Mouse (Mus musculus): ENCODE measurements around the gene Qtrt1. TPM values are rescaled to one million over a fixed set of nuclear protein-coding genes. Genes with fewer than 3 reads are reported as not detected.

The Qtrt1 gene
- polyA plus RNA-seq, 1 experiment: 40.0 TPM

DNA sequence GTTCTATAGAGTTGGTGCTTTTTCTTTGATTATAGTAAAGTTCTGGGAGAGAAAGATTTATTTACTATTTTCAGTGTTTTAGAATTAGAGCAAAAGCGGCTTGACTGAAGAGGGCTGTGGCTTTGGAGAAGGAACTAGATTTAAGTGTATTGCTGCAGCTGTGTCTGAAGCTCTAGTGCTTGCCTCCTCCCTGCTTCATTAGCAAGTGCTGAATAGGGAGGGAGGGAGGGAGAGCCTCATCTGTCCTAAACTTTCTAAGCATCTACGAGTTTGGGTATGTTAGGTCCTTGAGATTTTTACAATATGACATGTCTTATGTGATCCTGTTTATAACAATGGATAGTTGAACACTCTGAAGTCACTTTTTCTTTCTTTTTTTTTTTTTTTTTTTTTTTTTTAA is 40.8 kb upstream of the Qtrt1 start:
- H3K36me3 ChIP-seq (ENCODE audit: control insufficient read depth, insufficient read depth, low read length, poor library complexity, severe bottlenecking): peaks cover 25% of the 10 kb centered on the region
- TF ChIP-seq CTCF (IDR thresholded peaks at IDR 0.05; ENCODE audit: low read depth, low read length): no peak
- TF ChIP-seq POLR2A (IDR thresholded peaks at IDR 0.05; ENCODE audit: insufficient read depth, low read length): no peak
- no peak for TF ChIP-seq EP300 (IDR thresholded peaks at IDR 0.05; ENCODE audit: insufficient read depth, low read depth, low read length)
- H3K27me3 ChIP-seq (ENCODE audit: control insufficient read depth, insufficient read depth, low read length, poor library complexity, severe bottlenecking): no peaks in the 10 kb centered on the region
- peaks cover 1% of the 10 kb centered on the region for H3K4me1 ChIP-seq (ENCODE audit: control insufficient read depth, insufficient read depth, low read length)
- no peaks in the 10 kb centered on the region for H3K9me3 ChIP-seq (replicated peaks; ENCODE audit: control insufficient read depth, insufficient read depth, low read length, poor library complexity, severe bottlenecking)
- H3K4me3 ChIP-seq (ENCODE audit: low read depth, low read length): no peak overlapping the region
- no peak overlapping the region for H3K27ac ChIP-seq (ENCODE audit: insufficient read depth, low read length)
- 0 out of 2 replicates have a peak overlapping the region, but pooled peaks have one; percentile 28 for H3K9ac ChIP-seq (ENCODE audit: low read depth, poor library complexity, severe bottlenecking)

DNA sequence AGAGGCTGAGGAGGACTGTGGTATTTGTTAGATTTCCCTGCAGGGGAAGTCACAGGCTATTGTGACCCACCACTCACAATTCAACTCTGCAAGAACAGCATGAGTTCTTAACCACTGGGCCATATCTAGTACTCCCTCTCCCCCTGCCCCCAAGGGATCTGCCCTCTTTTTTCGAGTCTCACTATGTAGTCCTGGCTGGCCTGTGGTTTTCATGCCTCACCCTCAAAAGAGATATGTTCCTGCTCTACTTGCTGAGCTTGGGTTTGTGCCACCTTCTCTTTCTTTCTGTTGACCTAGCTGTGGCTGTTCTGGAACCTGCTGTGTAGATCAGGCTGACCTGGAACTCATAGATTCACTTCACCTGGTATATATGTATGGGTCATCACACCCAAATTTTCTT is 39.1 kb upstream of the Qtrt1 start:
- TF ChIP-seq CTCF (IDR thresholded peaks at IDR 0.05; ENCODE audit: low read depth, low read length) (no peak), EP300 (IDR thresholded peaks at IDR 0.05; ENCODE audit: insufficient read depth, low read depth, low read length) (no peak), POLR2A (IDR thresholded peaks at IDR 0.05; ENCODE audit: insufficient read depth, low read length) (no peak)
- H3K36me3 ChIP-seq (ENCODE audit: control insufficient read depth, insufficient read depth, low read length, poor library complexity, severe bottlenecking): peaks cover 25% of the 10 kb centered on the region

GRCm38 (mm10) chr9:21379195-21379594 is 32.4 kb upstream of the Qtrt1 start:
- H3K9ac ChIP-seq (ENCODE audit: low read depth, poor library complexity, severe bottlenecking): no peak overlapping the region
- no peaks in the 10 kb centered on the region for H3K27me3 ChIP-seq (ENCODE audit: control insufficient read depth, insufficient read depth, low read length, poor library complexity, severe bottlenecking)
- peaks cover 30% of the 10 kb centered on the region for H3K36me3 ChIP-seq (ENCODE audit: control insufficient read depth, insufficient read depth, low read length, poor library complexity, severe bottlenecking)
- TF ChIP-seq EP300 (IDR thresholded peaks at IDR 0.05; ENCODE audit: insufficient read depth, low read depth, low read length): no peak
- no peak for TF ChIP-seq POLR2A (IDR thresholded peaks at IDR 0.05; ENCODE audit: insufficient read depth, low read length)
- no peak for TF ChIP-seq CTCF (IDR thresholded peaks at IDR 0.05; ENCODE audit: low read depth, low read length)
- peaks cover 3% of the 10 kb centered on the region for H3K4me1 ChIP-seq (ENCODE audit: control insufficient read depth, insufficient read depth, low read length)
- H3K9me3 ChIP-seq (replicated peaks; ENCODE audit: control insufficient read depth, insufficient read depth, low read length, poor library complexity, severe bottlenecking): no peaks in the 10 kb centered on the region
- H3K4me3 ChIP-seq (ENCODE audit: low read depth, low read length): no peak overlapping the region
- H3K27ac ChIP-seq (ENCODE audit: insufficient read depth, low read length): no peak overlapping the region

More for the DNA sequence above, 39.1 kb upstream of the Qtrt1 start:
- Histone ChIP-seq H3K27ac (ENCODE audit: insufficient read depth, low read length) (no peak overlapping the region), H3K9me3 (replicated peaks; ENCODE audit: control insufficient read depth, insufficient read depth, low read length, poor library complexity, severe bottlenecking) (no peaks in the 10 kb centered on the region), H3K27me3 (ENCODE audit: control insufficient read depth, insufficient read depth, low read length, poor library complexity, severe bottlenecking) (no peaks in the 10 kb centered on the region), H3K4me1 (ENCODE audit: control insufficient read depth, insufficient read depth, low read length) (peaks cover 1% of the 10 kb centered on the region), H3K4me3 (ENCODE audit: low read depth, low read length) (no peak overlapping the region), H3K9ac (ENCODE audit: low read depth, poor library complexity, severe bottlenecking) (no peak overlapping the region)

GRCm38 (mm10) chr9:21380868-21381267 is 30.8 kb upstream of the Qtrt1 start:
- TF ChIP-seq EP300 (IDR thresholded peaks at IDR 0.05; ENCODE audit: insufficient read depth, low read depth, low read length) (no peak), POLR2A (IDR thresholded peaks at IDR 0.05; ENCODE audit: insufficient read depth, low read length) (no peak), CTCF (IDR thresholded peaks at IDR 0.05; ENCODE audit: low read depth, low read length) (no peak)
- H3K27me3 ChIP-seq (ENCODE audit: control insufficient read depth, insufficient read depth, low read length, poor library complexity, severe bottlenecking): no peaks in the 10 kb centered on the region
- peaks cover 24% of the 10 kb centered on the region for H3K36me3 ChIP-seq (ENCODE audit: control insufficient read depth, insufficient read depth, low read length, poor library complexity, severe bottlenecking)
- no peak overlapping the region for H3K27ac ChIP-seq (ENCODE audit: insufficient read depth, low read length)
- no peak overlapping the region for H3K4me3 ChIP-seq (ENCODE audit: low read depth, low read length)
- H3K9me3 ChIP-seq (replicated peaks; ENCODE audit: control insufficient read depth, insufficient read depth, low read length, poor library complexity, severe bottlenecking): no peaks in the 10 kb centered on the region
- peaks cover 1% of the 10 kb centered on the region for H3K4me1 ChIP-seq (ENCODE audit: control insufficient read depth, insufficient read depth, low read length)
- no peak overlapping the region for H3K9ac ChIP-seq (ENCODE audit: low read depth, poor library complexity, severe bottlenecking)

DNA sequence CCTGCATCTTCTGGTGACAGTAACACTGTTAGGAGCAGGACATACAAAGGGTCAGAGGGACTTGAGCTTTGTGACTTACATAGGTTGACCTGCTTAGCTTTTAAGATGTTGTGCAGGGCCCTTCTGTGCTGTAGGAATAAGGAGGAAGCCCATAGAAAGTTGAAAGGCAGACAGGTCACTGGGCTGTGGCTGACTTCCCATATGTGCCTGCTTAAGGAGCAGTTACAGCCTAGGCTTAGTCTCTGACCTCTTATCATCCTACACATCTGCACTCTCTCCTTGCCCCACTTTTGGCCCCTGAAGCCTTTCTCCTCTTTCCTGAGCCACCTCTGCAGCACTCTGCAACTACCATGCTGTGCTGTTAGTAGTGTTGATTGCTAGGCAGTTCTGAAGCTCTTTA is 27.7 kb upstream of the Qtrt1 start:
- Histone ChIP-seq H3K4me3 (ENCODE audit: low read depth, low read length) (no peak overlapping the region), H3K36me3 (ENCODE audit: control insufficient read depth, insufficient read depth, low read length, poor library complexity, severe bottlenecking) (peaks cover 27% of the 10 kb centered on the region), H3K9me3 (replicated peaks; ENCODE audit: control insufficient read depth, insufficient read depth, low read length, poor library complexity, severe bottlenecking) (no peaks in the 10 kb centered on the region), H3K4me1 (ENCODE audit: control insufficient read depth, insufficient read depth, low read length) (peaks cover 1% of the 10 kb centered on the region), H3K9ac (ENCODE audit: low read depth, poor library complexity, severe bottlenecking) (no peak overlapping the region), H3K27ac (ENCODE audit: insufficient read depth, low read length) (no peak overlapping the region), H3K27me3 (ENCODE audit: control insufficient read depth, insufficient read depth, low read length, poor library complexity, severe bottlenecking) (no peaks in the 10 kb centered on the region)
- TF ChIP-seq CTCF (IDR thresholded peaks at IDR 0.05; ENCODE audit: low read depth, low read length): no peak
- no peak for TF ChIP-seq EP300 (IDR thresholded peaks at IDR 0.05; ENCODE audit: insufficient read depth, low read depth, low read length)
- no peak for TF ChIP-seq POLR2A (IDR thresholded peaks at IDR 0.05; ENCODE audit: insufficient read depth, low read length)

GRCm38 (mm10) chr9:21392646-21393175 is 18.9 kb upstream of the Qtrt1 start:
- H3K4me3 ChIP-seq (ENCODE audit: low read depth, low read length): no peak overlapping the region
- TF ChIP-seq POLR2A (IDR thresholded peaks at IDR 0.05; ENCODE audit: insufficient read depth, low read length): no peak
- TF ChIP-seq EP300 (IDR thresholded peaks at IDR 0.05; ENCODE audit: insufficient read depth, low read depth, low read length): no peak
- no peak for TF ChIP-seq CTCF (IDR thresholded peaks at IDR 0.05; ENCODE audit: low read depth, low read length)
- H3K36me3 ChIP-seq (ENCODE audit: control insufficient read depth, insufficient read depth, low read length, poor library complexity, severe bottlenecking): peaks cover 92% of the 10 kb centered on the region
- H3K9ac ChIP-seq (ENCODE audit: low read depth, poor library complexity, severe bottlenecking): no peak overlapping the region
- H3K4me1 ChIP-seq (ENCODE audit: control insufficient read depth, insufficient read depth, low read length): no peaks in the 10 kb centered on the region
- H3K9me3 ChIP-seq (replicated peaks; ENCODE audit: control insufficient read depth, insufficient read depth, low read length, poor library complexity, severe bottlenecking): no peaks in the 10 kb centered on the region
- H3K27me3 ChIP-seq (ENCODE audit: control insufficient read depth, insufficient read depth, low read length, poor library complexity, severe bottlenecking): no peaks in the 10 kb centered on the region
- H3K27ac ChIP-seq (ENCODE audit: insufficient read depth, low read length): no peak overlapping the region
